Mouse (Mus musculus): ENCODE measurements around the gene Lrcol1. TPM values are rescaled to one million over a fixed set of nuclear protein-coding genes. Genes with fewer than 3 reads are reported as not detected.

The Lrcol1 gene
- not detected for total RNA-seq (2021)
- long read RNA-seq, experiment 1, result 0 reads
- long read RNA-seq, experiment 2, result 0 reads

- DNase-seq, result no peak
- TF ChIP-seq CTCF (IDR thresholded peaks at IDR 0.05), result no peak
- H3K27ac ChIP-seq, result no peak within 1 kb of the TSS
- intact Hi-C loops (cut with DNase I), result no loop called here
- H3K4me3 ChIP-seq, result no peak within 1 kb of the TSS
Measured at GRCm38 (mm10) chr5:110344524-110344923, at the start of gene Lrcol1. TSS of gene Lrcol1 (plus strand) at chr5:110344730.

- Histone ChIP-seq H3K4me3 (no peak overlapping the region), H3K27ac (no peak overlapping the region)
- TF ChIP-seq CTCF (IDR thresholded peaks at IDR 0.05), result no peak
- intact Hi-C loops (cut with DNase I), result no loop called here
- DNase-seq, result no peak
Measured at GRCm38 (mm10) chr5:110296637-110297036, 47.9 kb upstream of the Lrcol1 start.

GRCm38 (mm10) chr5:110300591-110300990, 43.9 kb upstream of the Lrcol1 start:
- no peak overlapping the region for H3K27ac ChIP-seq
- no peak overlapping the region for H3K4me3 ChIP-seq
- DNase-seq, result no peak
- TF ChIP-seq CTCF (IDR thresholded peaks at IDR 0.05), result no peak
- intact Hi-C loops (cut with DNase I), result no loop called here

GRCm38 (mm10) chr5:110308861-110309260, 35.7 kb upstream of the Lrcol1 start:
- intact Hi-C loops (cut with DNase I), result no loop called here
- no peak for DNase-seq
- TF ChIP-seq CTCF (IDR thresholded peaks at IDR 0.05), result no peak
- Histone ChIP-seq H3K4me3 (no peak overlapping the region), H3K27ac (no peak overlapping the region)

- H3K4me3 ChIP-seq, result no peak overlapping the region
- H3K27ac ChIP-seq, result no peak overlapping the region
- no peak for TF ChIP-seq CTCF (IDR thresholded peaks at IDR 0.05)
- no peak for DNase-seq
- intact Hi-C loops (cut with DNase I), result no loop called here
Measured at GRCm38 (mm10) chr5:110313127-110313526, 31.4 kb upstream of the Lrcol1 start.

GRCm38 (mm10) chr5:110330508-110330907, 14.0 kb upstream of the Lrcol1 start:
- no peak for DNase-seq
- H3K4me3 ChIP-seq, result no peak overlapping the region
- no peak overlapping the region for H3K27ac ChIP-seq
- TF ChIP-seq CTCF (IDR thresholded peaks at IDR 0.05), result no peak
- intact Hi-C loops (cut with DNase I), result no loop called here

GRCm38 (mm10) chr5:110338792-110339191, 5.7 kb upstream of the Lrcol1 start:
- Histone ChIP-seq H3K4me3 (no peak overlapping the region), H3K27ac (no peak overlapping the region)
- DNase-seq, result no peak
- TF ChIP-seq CTCF (IDR thresholded peaks at IDR 0.05), result no peak
- intact Hi-C loops (cut with DNase I), result no loop called here

- Histone ChIP-seq H3K4me3 (peak within 1 kb of the TSS; percentile 69), H3K27ac (no peak within 1 kb of the TSS)
- DNase-seq, result peak; percentile 50
- intact Hi-C loops (cut with DNase I), result no loop called here
- no peak for TF ChIP-seq CTCF (IDR thresholded peaks at IDR 0.05)
Measured at GRCm38 (mm10) chr5:110342648-110343284, 1.8 kb upstream of the Lrcol1 start, which contains the start of gene P2rx2. TSS of gene P2rx2 (minus strand) at chr5:110343212.

- H3K27ac ChIP-seq, result no peak overlapping the region
- H3K4me3 ChIP-seq, result no peak overlapping the region
- no peak for TF ChIP-seq CTCF (IDR thresholded peaks at IDR 0.05)
- DNase-seq, result no peak
- intact Hi-C loops (cut with DNase I), result no loop called here
Measured at GRCm38 (mm10) chr5:110345553-110345952, 1.0 kb downstream of the Lrcol1 start.

GRCm38 (mm10) chr5:110347006-110347405, 2.5 kb downstream of the Lrcol1 start:
- DNase-seq, result no peak
- Histone ChIP-seq H3K4me3 (no peak overlapping the region), H3K27ac (no peak overlapping the region)
- TF ChIP-seq CTCF (IDR thresholded peaks at IDR 0.05), result no peak
- intact Hi-C loops (cut with DNase I), result no loop called here

GRCm38 (mm10) chr5:110354716-110355115, 10.2 kb downstream of the Lrcol1 start:
- no peak overlapping the region for H3K27ac ChIP-seq
- H3K4me3 ChIP-seq, result no peak overlapping the region
- TF ChIP-seq CTCF (IDR thresholded peaks at IDR 0.05), result peak; percentile 61
- DNase-seq, result no peak
- intact Hi-C loops (cut with DNase I), result no loop called here

- peak; percentile 78 for DNase-seq
Measured at GRCm38 (mm10) chr5:110357531-110358179, 13.1 kb downstream of the Lrcol1 start.

GRCm38 (mm10) chr5:110361465-110361864, 16.9 kb downstream of the Lrcol1 start:
- no peak for DNase-seq
- TF ChIP-seq CTCF (IDR thresholded peaks at IDR 0.05), result no peak
- Histone ChIP-seq H3K27ac (no peak overlapping the region), H3K4me3 (no peak overlapping the region)
- intact Hi-C loops (cut with DNase I), result no loop called here

More at GRCm38 (mm10) chr5:110357531-110358179, 13.1 kb downstream of the Lrcol1 start:
- peak; percentile 80 for TF ChIP-seq CTCF (IDR thresholded peaks at IDR 0.05)
- Histone ChIP-seq H3K4me3 (no peak overlapping the region), H3K27ac (no peak overlapping the region)
- intact Hi-C loops (cut with DNase I), result loop anchor here (1.0 to 2.0 kb wide), 2 partner anchors 71 to 279 kb away; no protein-coding TSS in a partner anchor

All from gastrocnemius, adult 2 months (tissue).